Mouse (Mus musculus): ENCODE measurements at regions not wholly inside any gene's neighbourhood (a gene's known extent, or its start where the extent isn't known, plus 50 kb on each side); places are given as distances from the start of the nearest gene placed in this dataset.

DNA sequence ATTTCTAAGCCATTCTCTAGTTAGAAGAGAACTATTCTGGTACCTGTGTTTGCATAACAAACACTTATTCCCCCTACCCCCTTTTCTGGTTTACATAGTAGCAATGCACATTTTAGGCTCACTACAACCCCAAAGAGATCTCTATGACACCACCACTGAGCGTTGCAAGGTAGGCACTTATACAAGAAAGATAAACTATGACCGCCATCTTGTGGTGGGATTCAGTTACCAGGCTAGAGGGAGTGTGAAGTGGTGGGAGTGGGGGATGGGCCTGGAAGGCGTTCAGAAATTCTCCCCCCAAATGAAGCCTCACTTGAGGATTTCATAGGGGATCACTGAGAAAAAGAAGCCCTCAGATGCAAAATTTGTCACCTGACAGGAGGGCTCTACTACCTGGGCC is 64.4 kb upstream of the Fst start:
- DNase-seq (ENCODE audit: low spot score in 2 of 2): peak in 1 of 2 experiments; percentile 1

DNA sequence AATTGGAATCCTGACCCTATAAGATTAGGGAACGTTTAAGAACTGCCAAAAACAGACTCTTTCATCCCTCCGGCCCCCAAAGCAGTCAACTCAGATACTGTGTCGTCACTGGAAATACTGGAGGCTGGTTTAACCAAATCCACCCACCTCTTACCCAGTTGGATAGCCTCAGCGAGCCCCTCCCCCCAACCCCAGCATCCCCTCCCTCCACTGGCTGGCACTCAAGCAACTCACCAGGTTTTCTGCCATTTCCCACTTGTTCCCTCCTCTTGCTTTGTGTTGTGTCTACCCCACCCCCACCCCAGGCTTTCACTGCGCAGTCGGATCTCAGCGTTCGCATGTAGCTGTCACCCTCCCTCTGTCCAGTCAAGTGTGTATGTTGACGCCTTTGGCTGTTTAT is 68.1 kb upstream of the Fst start:
- DNase-seq (ENCODE audit: low spot score in 2 of 2): no peak

DNA sequence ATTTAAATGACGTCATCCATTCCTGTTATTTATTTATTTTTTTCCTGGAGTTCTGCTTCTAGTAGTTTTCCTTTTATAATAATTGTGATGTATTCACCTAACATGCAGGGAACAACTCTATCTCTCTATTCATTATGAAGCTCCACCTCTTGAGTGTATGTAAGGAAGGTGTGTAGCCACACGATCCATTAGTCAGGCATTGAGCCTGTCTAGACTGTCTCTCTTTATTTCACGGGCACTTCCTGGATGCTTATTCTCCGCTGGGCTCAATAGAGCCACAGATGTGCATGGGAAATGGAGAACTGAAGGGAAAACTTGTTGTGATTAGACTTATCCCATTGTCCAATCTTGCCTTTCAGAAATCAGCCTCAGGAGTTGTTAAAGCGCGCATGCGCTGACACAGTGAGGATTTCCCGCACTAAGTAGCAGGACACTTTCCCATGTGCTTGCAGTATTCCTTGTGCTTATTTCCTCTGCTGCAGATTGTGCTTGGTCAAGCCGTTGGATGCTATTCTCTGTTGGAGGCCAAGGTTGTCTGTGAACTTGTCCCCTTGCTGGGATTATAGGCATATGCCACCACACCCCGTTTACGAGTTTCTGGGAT is 71.5 kb upstream of the Fst start:
- DNase-seq (ENCODE audit: low spot score in 2 of 2): no peak

DNA sequence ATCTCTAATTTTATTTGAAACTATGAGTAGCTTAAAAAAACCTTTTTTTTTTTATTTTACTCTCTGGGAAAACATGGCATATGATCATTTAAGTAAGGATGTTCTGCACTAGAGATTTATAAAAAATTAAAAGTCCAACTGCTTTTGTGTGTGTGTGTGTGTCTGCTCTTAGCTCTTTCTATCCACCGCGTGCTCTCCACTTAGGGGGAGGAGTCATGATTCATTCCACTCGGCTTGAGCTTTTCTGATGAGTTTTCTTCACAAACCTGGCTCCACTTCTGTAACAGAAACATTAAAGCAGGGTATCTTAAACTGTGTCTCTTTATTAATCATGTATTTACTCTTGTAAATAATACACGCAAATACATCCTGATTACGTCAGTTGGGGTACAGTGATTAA is 73.0 kb upstream of the Fst start:
- DNase-seq (ENCODE audit: low spot score in 2 of 2): no peak

DNA sequence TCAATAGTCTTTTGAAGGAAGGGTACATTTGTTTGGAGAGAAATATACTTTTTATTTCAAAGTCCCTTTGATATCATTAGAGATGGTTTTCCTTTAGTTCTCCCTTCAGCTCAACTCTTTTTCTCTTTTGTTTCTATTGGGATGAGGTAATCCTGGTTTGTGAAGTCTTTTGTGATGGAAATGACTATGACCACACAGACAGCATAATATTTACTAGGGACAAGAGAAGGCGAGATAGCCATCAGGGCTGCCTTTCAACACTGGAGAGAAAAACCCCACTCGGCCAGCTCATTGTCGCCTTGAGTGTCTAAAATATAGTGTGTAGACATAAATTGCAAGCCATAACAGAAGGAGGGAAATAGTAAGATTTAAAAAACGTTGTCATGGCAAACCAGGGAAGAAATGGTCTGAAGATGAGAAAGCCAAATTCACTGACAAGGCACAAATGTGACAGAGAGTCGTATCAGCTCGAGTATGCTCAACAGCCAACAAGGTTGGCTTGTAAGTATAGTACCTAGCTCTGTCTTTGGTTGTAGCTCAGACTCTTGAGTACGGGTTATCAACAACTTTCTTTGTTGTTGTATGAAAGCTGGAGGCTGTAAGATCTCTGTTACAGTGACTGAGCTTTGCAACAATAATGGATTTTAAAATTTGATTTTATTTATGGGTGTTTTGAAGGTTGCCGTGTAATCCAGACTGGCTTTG is 73.8 kb upstream of the Fst start:
- no peak for DNase-seq (ENCODE audit: low spot score in 2 of 2)

DNA sequence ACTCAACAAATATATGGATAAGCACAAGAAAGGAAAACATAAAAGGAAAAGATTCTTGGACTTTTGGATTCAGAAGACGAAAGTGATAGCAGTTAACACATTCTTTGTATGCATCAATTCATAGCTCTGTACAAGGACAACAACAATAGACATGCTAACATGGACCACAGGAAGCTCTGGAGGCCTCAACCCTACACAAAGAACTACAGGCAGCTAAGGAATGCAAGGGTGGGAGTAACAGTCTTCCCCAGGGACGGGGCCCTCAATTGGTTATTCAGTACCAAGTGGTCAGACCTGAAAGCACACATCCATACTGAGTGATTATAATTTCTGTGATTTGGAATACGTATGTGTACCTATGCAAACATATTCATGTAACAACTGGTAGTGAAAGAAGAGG is 75.8 kb upstream of the Fst start:
- DNase-seq (ENCODE audit: low spot score in 2 of 2): no peak

DNA sequence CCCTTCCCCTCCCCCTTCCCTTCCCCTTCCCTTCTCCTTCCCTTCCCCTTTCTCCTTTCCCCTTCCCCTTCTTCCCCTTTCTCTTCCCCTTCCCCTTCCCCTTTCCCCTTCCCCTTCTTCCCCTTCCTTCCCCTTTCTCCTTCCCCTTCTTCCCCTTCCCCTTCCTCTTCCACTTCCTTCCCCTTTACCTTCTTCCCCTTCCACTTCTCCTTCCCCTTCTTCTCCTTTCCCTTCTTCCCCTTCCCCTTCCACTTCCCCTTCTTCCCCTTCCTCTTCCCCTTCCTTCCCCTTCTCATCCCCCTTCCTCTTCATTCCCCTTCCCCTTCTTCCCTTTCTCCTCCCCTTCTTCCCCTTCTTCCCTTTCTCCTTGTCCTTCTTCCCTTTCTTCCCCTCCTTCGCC is 77.0 kb upstream of the Fst start:
- no peak for DNase-seq (ENCODE audit: low spot score in 2 of 2)

DNA sequence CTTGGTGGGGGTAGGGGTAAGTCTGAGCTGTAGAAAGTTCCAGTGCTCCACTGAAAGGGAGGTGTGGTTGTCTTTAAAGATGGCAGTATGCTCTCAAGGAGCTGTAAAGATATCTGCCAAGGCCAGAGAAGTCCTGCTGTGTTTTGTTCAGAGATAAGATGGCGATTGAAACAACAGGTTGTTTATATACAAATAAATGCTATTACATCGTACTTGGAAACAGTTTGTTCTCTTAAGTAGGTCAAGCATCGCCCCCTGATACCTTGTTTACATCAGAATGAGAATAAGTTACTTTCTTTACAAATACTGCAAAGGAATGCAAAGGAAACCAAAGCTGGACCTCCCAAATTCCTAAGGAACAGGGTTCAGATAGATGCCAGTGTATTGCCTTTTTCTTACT is 113.0 kb upstream of the Fst start:
- DNase-seq (ENCODE audit: low spot score in 2 of 2): no peak

DNA sequence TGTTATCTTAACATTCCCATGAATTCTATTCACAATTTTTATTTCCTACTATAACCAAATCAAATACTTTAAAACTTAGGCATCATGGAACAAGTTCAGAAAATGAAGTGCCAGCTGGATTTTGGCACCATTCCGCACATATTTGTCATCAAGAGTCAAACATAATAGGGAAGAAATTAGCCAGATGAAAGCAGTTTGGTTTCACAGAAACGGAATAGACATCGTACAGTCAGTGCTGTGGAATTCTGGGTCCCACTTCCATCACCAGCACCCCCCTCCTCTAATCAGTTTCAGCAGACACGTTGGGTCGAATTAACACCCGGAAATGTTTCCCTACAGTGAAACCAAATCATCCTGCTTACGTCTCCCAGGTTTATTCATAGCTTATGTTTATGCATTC is 125.8 kb upstream of the Fst start:
- peak in 1 of 2 experiments; percentile 15 for DNase-seq (ENCODE audit: low spot score in 2 of 2)

DNA sequence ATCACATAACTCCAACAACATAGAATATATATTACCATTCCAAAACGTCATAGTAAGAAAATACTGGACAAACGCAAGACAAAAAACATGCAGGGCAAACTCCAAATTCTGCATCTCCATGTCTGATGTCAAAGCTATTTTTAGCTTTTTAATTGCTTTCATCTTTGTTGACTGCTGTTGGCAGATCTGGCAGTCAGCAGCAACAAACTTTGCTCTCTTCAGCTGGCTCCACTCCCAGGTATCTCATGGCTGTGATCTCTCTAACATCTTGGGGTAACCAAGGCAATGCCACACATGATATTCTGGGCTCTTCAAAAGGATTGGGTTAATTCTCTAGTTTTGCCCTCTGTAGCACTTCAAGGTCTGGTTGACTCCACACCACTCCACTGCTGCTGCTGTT is 128.9 kb upstream of the Fst start:
- DNase-seq (ENCODE audit: low spot score in 2 of 2): no peak

DNA sequence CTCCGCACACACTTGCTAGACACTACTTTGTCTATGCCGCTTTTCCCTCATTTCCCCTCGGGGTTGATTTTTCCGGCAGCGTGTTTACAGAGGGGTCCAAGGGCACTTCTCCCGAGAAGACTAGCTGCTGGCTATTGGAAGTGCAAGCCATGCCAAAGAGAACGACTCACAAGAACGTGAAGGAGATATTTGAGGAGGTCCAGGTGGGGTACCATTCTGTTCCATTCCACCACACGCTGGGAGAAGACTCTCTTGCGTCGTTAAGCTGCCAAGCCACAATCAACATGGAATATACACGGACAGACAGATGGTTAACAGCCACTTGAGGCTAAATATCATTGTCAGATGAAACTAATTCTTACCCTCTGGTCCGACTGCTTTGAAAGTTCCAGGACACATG is 144.6 kb upstream of the Fst start:
- no peak for DNase-seq (ENCODE audit: low spot score in 2 of 2)

DNA sequence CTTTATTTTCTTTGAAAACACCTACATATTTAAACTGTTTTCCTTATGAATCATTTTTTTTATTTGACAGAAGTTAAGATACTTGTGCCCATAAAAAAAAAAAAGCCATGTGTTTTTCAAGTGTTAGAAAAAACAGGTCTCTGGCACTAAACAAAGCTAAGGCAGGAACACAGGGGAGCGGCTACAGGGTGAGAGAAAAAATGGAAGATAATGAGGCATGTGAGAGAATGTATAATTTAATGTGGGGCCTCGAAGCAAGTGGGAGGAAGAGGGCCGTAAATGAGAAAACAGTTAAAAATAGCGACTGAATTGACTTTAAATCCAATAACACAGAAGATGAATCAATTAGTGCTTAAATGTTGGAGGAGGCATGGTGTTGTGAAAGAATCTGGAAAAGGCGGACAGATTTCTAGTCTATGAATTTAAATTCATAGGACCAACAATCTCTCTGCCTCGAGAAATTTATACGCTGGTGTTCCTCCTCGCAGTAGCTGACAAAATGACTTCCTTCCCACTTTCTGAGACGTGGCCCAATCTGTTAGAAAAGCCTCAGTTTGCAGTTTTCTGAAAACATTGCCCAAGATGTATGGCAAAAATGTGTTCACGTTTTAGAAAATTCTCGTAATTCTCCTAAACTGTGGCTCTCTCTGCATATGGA is 145.4 kb upstream of the Fst start:
- no peak for DNase-seq (ENCODE audit: low spot score in 2 of 2)

DNA sequence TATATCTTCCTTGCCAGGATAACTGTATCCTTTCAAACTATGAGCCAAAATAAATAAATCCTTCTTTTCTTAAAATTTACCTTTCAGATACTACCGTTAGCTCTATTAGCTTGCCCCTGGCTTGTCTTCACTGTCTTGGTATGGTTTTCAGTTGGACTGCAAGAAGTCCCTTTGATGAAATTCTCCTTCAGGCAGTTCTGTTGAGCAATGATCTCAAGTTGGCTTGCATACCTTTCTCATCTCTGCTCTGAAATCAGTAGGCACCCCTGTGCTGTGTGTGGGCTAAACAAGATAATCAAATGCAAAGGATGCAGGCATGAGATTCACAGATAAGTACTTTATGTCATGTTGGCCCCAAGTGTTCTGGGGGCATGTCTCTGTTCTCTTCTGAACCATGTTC is 155.2 kb upstream of the Fst start:
- DNase-seq (ENCODE audit: low spot score in 2 of 2): no peak

DNA sequence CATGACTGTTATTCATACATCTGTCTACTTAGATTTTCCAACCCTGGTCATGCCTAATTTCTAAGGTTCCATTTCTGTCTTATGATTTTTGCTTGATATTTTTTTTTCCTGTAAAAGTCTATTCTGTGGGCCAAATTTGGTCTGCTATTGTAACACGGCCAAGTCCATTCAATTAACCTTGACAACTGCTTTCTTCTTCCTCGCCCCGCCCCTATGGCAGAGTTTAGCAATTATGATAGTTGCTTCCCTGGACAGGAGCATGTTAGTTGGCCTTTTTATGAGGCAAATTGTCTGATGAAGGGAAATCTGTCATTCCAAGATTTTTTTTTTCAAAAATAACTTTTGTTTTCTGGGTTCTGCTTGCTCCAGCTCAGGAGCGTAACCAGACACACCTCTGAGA is 160.7 kb upstream of the Fst start:
- no peak for DNase-seq (ENCODE audit: low spot score in 2 of 2)

DNA sequence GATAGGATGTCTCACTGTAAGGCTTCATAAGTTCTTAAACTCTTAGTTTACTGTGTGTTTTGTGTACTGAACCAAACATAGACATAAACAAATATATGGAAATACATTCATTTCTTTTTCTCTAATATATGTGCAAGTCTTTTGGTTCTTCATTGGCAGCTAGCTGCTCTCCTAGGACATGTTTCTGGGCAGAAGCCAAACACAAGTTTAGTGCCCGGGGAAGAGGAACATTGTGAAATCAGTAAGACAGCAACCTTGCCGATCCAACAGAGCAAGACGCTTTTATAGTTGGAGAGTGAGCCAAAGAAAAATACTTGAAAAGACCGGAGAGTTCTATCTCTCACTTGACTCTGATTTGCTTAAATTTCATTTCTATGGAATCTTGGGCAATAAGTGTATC is 178.0 kb upstream of the Fst start:
- peak; percentile 23 to 49 for DNase-seq (ENCODE audit: low spot score in 2 of 2)

DNA sequence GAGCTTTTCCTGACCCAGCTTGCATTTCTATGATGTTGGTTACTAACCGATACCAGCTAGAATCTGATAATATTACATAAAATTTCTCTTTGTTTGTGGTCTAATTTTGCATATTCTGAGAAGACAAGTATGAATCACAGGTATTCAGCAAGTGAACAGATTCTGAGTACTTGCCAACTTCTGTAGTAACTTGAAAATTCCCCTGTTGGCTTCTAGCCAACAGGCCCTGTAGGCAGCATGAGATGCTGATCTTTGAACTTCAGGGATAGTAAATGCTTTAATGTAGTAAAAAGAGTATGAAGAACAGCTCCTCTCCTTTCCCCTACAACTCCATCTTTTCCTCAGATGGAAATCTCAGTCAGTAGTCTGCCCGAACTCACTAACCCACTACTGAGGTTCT is 178.5 kb upstream of the Mocs2 start:
- no peak for DNase-seq (ENCODE audit: low spot score in 2 of 2)

DNA sequence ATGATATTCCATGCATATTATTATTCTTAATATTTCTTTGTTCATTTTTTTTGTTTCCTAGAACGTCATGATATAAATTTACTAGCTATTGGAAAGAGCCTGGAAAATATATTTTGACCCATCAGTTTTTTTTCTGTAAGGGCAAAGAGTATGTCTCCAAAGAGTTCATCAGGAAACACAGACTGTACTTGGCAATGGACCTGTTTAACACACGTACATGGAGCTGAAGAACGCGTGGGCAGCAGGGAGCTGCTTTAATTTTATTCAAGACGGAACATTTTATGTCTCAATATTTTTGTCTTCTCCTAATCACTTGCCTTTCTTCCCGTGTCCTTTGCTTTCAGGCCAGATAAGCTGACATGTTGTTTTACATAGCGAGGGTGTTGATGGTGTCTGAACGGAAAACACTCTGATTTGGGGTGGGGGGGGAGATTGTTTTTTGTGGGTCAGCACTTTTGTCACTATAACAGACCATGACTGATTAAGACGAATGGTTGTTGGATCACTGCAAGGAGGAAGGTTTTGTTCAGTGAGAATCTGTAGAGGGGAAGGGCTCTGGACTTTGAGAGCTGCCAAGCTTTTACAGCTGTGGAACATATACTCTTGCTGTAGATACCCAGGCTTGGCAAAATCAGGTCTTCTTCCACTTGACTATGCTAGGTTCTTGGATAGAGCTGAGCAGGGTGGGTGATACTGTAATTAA is 176.2 kb upstream of the Mocs2 start:
- no peak for DNase-seq (ENCODE audit: low spot score in 2 of 2)

DNA sequence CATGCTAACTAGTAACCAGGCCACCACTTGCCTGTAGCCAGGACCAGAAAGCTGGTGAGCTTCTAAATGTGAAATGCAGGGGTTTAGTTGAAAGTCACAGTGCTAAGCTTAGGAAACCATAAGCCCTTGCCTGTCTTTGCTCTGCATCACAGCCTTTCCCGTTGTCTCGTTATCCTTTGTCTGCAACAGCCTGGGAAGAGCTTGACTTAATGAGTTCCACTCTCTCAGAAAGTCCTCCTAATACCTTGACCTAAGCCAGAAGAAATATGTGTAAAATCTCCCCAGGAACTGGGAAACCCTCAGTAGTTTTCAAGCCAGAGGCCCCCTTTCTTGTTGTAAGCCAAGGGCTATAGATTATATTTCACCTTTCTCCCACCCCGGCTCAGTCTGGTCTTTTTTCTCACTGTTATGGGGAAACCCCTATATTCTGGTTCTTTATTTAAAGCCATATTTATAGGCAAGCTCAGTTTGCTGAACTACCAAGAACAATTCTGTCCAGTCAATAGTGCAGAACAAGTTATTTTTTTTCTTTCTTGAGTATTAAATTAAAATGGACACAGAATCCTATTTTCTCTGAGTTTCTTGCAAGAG is 175.0 kb upstream of the Mocs2 start:
- DNase-seq (ENCODE audit: low spot score in 2 of 2): no peak

DNA sequence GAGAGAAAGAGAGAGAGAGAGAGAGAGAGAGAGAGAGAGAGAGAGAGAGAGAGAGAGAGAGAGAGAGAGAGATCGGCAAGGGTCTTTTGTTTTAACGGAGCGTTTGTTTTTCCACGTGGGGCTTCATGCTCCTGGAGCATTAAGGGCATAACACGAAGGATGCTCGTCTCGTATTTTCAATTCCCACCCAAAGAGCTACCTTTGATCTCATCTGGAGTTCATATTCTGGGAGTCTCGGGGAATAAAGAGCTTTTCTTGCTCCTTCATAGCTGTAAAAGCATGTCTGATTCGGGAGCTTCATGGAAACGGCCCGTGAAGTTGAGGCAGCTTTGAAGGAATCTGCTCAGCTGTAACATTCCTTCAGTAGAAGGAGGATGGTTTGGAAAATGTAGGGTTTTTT is 174.5 kb upstream of the Mocs2 start:
- no peak for DNase-seq (ENCODE audit: low spot score in 2 of 2)

DNA sequence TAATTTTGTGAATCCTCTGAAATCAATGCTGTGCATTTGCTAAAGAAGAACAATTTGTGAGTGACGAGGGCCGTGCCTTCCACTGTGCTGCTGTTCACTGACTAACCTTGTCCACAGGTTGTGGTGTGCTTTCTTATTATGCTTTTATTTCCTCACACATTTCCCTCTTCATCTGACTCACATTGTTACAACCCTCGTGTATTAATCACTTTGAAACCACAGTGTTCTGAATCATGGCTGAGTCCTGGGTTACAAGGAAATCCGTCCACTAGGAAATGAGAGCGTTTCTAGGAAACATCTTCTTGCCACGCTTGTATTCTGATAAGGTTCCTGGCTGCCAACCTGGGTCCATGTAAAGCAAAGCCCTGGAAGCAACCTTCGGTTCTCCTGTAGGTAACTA is 163.8 kb upstream of the Mocs2 start:
- no peak for DNase-seq (ENCODE audit: low spot score in 2 of 2)

DNA sequence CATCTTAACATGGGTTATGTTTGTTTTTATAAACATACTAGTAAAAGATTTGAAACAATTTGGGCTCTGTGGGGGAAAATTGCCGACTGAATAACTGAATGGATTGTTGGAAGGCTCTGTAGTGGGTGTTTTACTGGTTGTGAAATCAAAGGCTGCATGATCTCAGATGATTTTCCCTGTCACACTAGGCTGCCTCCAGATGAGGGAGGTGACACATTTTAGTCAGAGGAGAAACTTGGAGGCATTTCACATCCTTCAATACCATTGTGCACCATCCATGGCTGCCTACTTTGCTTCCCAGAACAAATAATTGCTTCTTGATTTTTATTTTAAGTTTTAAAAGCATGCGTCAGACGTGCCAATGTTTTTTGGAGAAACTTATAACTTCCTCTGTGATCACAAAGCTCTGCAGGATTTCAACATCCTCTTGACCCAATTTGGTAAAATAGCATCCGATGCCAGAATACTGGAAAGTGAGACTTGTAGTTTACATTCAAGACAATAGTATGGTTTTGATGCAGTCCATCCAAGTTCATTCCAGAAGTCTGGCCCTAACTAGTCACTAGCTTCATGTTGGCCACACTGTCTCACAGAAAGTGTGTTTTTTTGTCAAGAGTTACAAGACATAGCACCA is 163.0 kb upstream of the Mocs2 start:
- DNase-seq (ENCODE audit: low spot score in 2 of 2): peak; percentile 28 to 43

DNA sequence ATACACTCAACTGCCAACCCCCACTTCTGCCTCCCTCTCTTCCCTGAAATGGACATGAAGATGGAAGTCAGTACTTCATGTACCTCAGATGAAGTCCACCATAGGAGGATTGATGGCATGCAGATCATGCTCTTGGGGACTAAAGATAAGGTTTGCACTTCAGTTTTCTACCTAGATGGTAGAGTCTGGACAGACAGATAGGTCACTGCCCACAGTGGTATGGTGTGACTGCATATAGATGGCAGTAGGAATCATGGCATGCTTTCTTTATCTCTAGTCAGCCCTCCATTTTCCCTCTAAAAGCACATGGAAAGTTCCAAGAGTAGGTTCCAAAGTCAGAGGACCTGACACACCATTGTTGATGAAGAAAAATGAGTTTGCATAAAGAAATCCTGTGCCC is 145.6 kb upstream of the Mocs2 start:
- DNase-seq (ENCODE audit: low spot score in 2 of 2): no peak
